Mouse (Mus musculus) megakaryocyte, adult 5-6 weeks (primary cell): ENCODE data around the gene Fmn2. TPM values are rescaled to one million over a fixed set of nuclear protein-coding genes. Genes with fewer than 3 reads are reported as not detected.

Experiments
- ATAC-seq: 2 replicates; pipeline ENCODE4 v1.8.0; 2016; ENCODE audit warnings: mild to moderate bottlenecking, inconsistent platforms; ENCODE audit not compliant: poor library complexity, severe bottlenecking
- total RNA-seq, 2 experiments: library from RNA; stranded (forward) in 1 of 2; stranded (reverse) in 1 of 2; fragments of 153-499, 151-499 nt in 1 of 2; fragments of 221-1000, 200-1000 nt in 1 of 2; gene quantifications; 2 replicates each; pipeline versions ENCODE4 v1.2.3 to v1.2.4; 2015 to 2017

The Fmn2 gene
- total RNA-seq, 2 experiments from 2014 or later = not detected

GRCm38 (mm10) chr1:174766852-174767251, 265.2 kb downstream of the Fmn2 start:
- no peak for ATAC-seq

GRCm38 (mm10) chr1:174771871-174772281, 270.3 kb downstream of the Fmn2 start:
- no peak for ATAC-seq

GRCm38 (mm10) chr1:174781037-174781436, 279.4 kb downstream of the Fmn2 start:
- ATAC-seq = no peak

GRCm38 (mm10) chr1:174788617-174789016, 287.0 kb downstream of the Fmn2 start:
- no peak for ATAC-seq

GRCm38 (mm10) chr1:174811846-174812245, 310.2 kb downstream of the Fmn2 start:
- ATAC-seq = no peak

GRCm38 (mm10) chr1:174826562-174826961, 324.9 kb downstream of the Fmn2 start:
- ATAC-seq = no peak

GRCm38 (mm10) chr1:174836861-174837260, 335.2 kb downstream of the Fmn2 start:
- ATAC-seq = no peak

- no peak for ATAC-seq
These were observed 343.2 kb downstream of the Fmn2 start for GRCm38 (mm10) chr1:174844786-174845185.

GRCm38 (mm10) chr1:174856188-174856587, 354.6 kb downstream of the Fmn2 start:
- ATAC-seq = no peak

GRCm38 (mm10) chr1:174860407-174861118, 358.9 kb downstream of the Fmn2 start:
- ATAC-seq = no peak

Other genes starting within 250 kb of the Fmn2 start
- not detected in 2 replicates for gene Olfr419, start 249.8 kb upstream of the Fmn2 start, total RNA-seq (2015)
- gene Olfr419, start 249.8 kb upstream of the Fmn2 start, total RNA-seq (2017) = not detected in 2 replicates
- gene Mptx1, start 171.3 kb upstream of the Fmn2 start, total RNA-seq (2015) = not detected in 2 replicates
- not detected in 2 replicates for gene Mptx1, start 171.3 kb upstream of the Fmn2 start, total RNA-seq (2017)
- not detected in 2 replicates for gene Olfr417, start 136.7 kb upstream of the Fmn2 start, total RNA-seq (2015)
- gene Olfr417, start 136.7 kb upstream of the Fmn2 start, total RNA-seq (2017) = 0.04 TPM in 1 of 2 replicates, not detected in the other
- gene Olfr248, start 110.8 kb upstream of the Fmn2 start, total RNA-seq (2015) = not detected in 2 replicates
- gene Olfr248, start 110.8 kb upstream of the Fmn2 start, total RNA-seq (2017) = not detected in 2 replicates
- not detected in 2 replicates for gene Olfr414, start 77.8 kb upstream of the Fmn2 start, total RNA-seq (2015)
- gene Olfr414, start 77.8 kb upstream of the Fmn2 start, total RNA-seq (2017) = not detected in 2 replicates
- gene Olfr220, start 59.7 kb upstream of the Fmn2 start, total RNA-seq (2015) = not detected in 2 replicates
- not detected in 2 replicates for gene Olfr220, start 59.7 kb upstream of the Fmn2 start, total RNA-seq (2017)